Mouse (Mus musculus) adrenal gland, postnatal 10 days (tissue): Measurements from ENCODE around the gene Crybg1. TPM values are rescaled to one million over a fixed set of nuclear protein-coding genes. Genes with fewer than 3 reads are reported as not detected.

Experiments
- DNase-seq: peaks from one replicate; pipeline ENCODE4 v3.0.0; 2021; ENCODE audit warnings: mixed read lengths
- long read RNA-seq, 2 experiments: library from polyadenylated mRNA; stranded (forward); transcript quantifications; one replicate each; pipeline ENCODE4 v2.0.0; 2021
- total RNA-seq, 2 experiments: library from RNA; stranded (reverse); gene quantifications; 2 replicates each; pipeline ENCODE4 v1.2.3; 2021

The Crybg1 gene
- 1 to 10 TPM; 3.8 to 5.6 TPM for total RNA-seq
- long read RNA-seq, experiment 1, partial matches to known transcripts: 2 of 2 reads
- long read RNA-seq, experiment 1, other reads (novel, unspliced or antisense): 0 of 2 reads
- long read RNA-seq, experiment 2: 0 reads

DNA sequence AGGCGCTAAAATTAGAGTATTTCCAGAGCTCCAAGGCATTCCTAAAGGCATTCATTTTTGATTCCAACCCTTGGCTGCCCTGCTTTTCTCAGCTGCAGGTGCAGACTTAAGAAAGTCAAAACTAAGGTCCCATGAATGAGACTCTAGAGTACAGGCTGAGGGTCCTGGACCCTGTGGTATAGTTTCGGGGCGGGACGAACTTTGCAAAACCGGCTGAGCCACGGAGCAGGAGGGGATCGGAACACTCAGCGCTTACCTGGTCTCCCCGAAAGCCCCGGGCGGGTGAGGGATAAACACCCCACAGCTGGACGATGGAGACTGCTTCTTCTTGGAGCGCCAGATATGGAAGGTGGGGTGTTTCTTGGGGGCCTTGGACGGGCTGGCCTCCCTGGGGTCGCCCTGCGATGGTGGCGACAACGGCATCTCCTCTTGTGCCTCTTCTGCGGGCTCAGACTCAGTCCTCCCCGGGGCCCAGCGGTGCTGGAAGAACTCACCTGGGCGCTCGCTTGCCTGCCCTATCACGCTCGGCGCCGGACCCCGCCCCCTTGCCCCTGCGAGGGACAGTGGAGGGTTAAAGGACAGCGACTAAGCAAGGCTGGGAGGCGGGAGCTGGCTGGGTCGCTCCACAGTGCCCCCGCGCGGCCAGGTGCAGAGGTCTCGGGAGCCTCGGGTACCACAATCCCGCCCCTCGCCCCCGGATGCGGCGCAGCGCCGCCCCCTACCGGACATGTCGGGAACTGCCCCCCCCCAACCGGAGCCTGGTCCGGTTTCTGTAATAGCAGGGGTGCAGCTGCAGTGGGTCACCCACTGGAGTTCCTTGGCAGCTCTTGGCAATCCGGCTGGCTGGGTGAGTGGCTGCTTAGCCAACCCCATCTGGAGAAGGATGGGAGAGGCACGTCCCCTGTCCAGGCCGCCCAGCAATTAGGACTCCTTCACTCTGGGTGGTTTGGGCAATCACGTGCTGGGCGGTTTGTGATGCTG lies at the start of gene Crybg1:
Crybg1 (minus strand) TSS at position 517 of the 981 bp plus-strand sequence.
- peak; percentile 82 for DNase-seq

DNA sequence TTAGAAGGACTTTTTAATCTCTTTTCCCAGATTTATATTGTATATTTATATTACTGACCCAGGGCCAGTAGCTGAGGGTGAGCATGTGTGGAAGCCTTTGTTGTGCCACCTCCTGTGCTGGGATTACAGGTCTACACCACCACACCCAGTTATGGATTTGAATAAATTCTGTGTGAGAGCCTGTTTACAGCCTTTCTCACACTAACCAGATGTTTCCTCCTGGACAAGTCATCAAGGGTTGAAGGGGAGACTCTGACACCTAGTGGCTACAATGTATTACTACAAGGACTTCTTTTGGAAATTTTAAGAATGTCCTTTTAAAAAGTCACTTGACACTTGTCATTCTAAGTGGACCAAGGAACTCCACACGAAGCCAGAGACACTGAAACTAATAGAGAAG lies 28.7 kb upstream of the Crybg1 start:
- DNase-seq: no peak

DNA sequence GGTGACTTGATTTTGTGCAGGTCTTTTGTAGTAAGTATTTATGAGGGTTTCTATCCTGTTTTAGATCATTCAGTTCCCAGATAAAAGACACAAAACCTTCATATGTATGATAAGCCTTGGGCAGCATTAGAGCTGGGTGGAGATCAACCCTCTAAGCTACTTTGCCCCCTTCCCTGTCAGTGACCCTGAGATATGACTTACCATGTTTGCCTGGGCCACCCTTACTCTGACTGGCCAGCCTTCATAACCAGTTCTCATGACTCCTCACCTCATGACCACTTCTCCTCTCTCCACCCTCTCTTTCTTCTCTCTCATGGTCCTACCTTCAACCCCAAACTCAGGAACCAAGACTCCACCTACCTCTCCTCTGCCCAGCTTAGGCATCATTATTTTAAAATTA lies 27.9 kb upstream of the Crybg1 start:
- no peak for DNase-seq

DNA sequence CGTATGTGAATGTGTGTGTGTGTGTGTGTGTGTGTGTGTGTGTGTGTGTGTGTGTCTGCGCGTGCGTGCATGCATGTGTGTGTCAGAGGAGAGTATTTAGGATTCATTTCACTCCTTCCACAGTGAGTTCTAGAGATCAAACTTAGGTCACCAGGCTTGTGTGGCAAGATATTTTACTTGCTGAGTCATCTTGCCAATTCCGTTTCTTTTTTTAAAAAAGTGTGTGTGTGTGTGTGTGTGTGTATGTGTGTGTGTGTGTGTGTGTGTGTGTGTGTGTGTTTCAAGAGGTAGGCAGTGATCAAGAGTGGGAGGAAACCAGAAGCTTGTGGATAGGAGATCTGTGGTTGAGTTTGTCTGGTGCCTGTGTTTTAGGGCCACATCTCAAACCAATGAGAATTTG lies 27.5 kb upstream of the Crybg1 start:
- no peak for DNase-seq

DNA sequence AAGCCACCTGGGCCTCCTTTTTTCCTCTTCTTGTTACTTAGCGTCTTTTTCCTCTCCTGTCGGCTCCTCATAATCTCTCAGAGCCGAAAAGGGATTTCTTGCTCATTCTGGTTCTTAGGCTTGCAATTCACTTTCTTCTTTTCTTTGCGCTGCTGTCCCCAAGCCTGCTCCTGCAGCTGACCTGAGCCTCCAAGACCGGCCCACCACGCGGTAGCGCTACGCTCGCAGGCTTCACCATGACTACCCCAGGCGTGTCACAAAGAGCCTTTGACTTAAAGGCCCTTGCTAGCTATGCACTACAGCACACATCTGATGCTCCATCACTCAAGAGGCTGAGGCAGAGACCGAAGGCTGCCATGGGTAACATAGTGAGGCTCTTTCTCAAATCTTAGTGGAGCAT lies 21.5 kb upstream of the Crybg1 start:
- no peak for DNase-seq

DNA sequence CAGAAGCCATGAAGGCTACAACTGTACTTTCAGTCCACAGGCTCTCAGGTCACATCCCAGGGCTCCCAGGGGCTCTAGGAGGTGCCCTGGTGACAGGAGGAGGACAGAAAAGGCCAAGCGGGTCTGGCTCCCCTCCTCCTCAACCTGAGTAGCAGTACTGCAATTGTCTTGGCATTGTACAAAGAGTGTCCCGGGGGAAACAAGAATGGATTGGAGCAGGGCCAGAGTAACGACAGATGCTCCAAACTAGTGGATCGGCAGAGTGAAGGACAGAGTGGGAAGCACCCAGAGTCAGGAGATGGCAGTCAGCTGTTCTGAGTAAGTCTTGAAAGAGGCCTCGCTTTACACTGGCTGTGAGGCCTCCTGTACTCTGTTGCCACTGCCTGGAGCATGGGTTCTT lies 18.4 kb upstream of the Crybg1 start:
- no peak for DNase-seq

DNA sequence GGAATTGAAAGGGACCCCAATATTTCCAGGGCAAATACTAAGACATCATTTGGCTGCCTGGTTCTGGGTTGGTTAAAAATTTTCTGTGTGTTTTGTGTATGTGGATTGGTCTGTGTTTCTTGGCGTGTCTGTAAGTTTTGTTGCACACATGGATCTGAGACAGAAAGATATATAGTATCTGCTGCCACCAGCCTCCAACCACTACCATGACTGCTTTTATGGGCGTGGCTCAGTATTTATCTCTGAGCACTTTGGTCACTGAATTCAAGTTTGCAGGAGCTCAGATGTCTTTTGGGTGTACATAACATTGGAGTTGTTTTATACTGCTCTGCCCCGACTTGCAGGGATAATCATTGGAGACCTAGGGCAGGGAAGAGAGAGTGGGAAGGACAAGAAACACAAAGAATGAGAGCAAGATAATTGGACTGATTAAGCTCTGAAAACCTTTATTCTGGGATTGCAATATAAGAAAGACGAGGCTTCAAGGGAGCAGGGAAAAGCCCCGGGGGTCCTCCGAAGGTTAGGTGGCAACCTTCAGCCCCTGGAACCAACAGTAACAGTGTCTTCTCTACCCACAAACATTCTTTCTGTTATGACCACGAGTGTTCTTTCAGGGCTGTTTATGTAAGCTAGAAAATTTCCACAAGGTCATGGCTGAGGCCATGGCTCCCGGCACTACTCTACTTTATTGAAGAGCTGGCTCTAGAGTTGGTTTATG lies 15.8 kb upstream of the Crybg1 start:
- DNase-seq: no peak

DNA sequence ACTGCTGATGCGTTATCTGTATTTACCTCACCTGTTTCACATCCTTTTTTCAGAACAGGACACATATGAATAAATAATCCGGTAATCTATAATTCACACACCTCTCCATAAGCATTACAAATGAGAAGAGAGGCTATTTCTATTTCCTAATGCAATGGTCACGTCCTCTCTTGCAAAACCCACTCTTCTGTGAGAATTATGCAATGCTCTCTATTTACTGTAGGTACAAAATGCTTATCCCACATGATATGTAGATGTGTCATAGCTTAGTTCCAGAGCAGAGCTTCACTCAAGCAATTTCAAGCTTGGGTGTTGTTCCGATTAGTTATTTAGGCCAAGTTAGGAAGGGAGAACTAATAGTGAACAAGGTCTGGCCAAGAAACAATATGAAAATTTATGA lies 14.4 kb upstream of the Crybg1 start:
- no peak for DNase-seq

DNA sequence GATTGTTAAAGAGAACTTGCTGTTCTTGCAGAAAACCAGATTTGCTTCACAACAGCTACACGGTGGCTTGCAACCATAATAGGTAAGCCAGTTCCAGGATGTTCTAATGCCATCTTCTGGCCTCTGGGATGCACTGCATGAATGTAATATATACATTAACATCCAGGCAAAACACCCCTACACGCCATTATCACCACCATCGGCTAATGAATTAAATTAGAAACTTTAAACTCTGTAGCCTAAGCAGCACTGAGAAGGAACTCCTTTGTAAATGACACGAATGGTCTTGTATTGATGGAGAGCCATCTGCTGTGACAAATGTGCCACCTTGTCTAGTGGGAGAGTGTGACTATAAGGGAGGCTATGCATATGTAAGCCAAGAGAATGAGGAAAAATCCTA lies 11.5 kb upstream of the Crybg1 start:
- DNase-seq: no peak

DNA sequence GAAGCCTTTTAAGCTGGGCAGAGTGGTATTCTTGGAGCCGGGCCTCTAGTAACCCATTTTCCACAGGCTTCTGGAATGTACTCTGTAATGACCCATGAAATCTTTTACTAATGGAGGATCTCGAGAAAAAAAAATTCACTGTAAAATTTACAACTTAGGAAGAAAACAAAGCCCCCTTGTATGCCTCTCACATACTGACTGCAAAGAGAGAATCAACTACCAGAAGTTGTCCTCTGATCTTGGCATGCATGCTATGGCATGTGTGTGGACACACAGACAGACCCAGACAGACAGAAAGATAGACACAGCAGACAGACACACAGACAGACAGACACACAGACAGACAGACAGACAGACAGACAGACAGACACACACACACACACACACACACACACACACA lies 8.8 kb upstream of the Crybg1 start:
- no peak for DNase-seq

DNA sequence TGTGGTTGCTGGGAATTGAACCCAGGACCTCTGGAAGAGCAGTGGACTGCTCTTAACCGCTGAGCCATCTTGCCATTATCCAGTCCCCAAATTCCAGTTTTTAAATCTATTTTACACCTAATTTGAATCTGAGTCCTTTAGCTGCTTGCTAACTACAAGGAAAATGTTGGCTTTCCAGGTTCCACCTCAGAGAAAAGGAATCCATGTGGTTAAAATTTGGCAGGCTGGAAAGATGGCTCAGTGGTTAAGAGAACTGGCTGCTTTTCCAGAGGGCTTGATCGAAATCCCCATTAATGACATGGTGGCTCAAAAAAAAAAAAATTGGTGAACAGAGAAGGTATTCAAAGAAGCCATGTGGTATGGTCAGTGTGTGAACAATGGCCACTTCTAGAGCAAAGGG lies 1.8 kb upstream of the Crybg1 start:
- no peak for DNase-seq

DNA sequence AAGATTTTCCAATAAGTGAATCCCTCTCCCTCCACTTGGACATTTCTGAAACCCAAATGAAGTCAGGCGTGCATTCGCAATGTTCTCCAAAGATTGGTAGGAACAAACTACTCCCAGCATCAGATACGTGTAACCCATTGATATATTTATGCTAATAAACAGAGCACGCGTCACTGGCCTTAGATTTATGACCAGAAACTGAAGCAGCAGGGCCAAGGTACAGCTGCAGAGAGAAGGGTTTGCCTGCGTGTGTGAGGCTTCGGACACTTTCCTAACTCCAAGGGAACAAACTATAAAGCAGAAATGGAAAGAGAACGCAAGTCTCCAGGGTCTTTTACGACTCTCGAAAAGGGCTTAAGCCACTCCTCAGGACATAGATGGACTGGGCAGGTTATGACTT lies 5.3 kb downstream of the Crybg1 start:
- no peak for DNase-seq

DNA sequence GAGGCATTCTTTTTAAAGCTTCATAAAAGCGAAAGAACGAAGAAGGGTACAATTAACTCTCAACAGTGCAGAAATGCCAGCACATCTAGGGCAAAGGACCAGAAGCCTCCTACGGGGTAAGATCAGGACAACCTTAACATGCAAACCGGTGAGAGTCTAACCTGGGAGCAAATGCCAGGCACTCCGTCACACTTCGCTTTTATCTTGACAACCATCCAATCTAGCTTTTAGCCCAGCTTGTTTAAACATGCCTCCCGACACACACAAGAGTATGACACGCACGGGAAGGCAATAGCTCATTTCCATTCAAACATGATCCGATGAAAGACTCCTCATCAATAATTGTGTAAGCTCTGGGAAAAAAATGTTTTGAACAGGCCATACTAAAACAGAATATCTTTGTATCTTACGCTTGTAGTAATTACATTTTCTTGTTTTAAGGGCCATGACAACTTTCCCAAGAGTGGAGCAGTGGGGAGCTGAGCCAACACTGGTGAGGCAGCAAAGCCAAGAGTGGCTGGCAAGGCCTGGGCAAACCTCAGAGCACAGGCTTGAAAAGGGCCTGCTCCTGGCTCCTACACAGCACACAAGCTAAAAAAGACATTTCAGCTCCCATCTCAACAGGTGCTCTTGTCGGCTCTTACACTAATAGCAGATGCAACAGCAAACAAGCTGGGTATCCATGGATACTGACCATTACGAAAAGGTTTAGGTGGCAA lies 10.4 kb downstream of the Crybg1 start:
- peak; percentile 41 for DNase-seq

DNA sequence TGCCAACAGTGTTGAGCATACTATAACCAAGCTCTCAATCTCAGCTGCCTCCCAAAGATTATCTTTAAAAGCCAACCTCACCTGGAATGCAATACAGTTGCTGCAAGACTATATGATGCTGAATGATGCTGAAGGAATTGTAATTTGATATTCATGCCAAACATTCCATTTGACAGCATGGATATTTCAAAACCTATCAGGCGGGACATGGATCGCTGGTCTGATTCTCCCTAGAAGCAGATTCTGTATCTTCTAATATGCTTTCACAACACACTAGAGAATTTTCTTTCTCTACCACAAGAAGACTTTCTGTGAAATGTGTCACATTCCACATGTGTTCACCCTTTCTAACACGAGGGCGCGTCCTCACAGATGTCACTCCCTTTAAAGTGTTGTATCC lies 22.6 kb downstream of the Crybg1 start:
- no peak for DNase-seq

DNA sequence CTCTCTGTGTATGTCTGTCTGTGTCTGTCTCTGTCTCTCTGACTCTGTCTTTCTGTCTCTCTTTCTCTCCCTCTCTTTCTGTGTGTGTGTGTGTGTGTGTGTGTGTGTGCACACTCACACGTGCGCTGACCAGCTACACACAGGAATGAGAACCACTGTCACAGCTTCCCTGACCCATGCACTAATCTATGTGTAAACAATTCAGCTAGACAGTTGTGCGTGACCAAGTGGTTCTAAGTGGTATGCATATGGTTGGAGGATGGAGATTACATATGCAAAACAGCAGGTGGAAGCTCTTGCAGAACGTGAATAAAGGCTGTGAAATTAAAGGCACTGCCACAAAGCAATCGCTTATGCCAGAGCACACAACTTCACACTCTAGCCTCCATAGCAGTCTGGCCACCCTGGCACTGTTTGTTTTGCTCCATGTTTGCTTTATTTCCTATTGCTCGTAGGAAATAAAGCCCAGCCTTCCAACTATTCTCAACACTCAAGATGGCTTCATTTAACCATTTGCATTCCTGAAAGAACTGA lies 24.2 kb downstream of the Crybg1 start:
- no peak for DNase-seq

DNA sequence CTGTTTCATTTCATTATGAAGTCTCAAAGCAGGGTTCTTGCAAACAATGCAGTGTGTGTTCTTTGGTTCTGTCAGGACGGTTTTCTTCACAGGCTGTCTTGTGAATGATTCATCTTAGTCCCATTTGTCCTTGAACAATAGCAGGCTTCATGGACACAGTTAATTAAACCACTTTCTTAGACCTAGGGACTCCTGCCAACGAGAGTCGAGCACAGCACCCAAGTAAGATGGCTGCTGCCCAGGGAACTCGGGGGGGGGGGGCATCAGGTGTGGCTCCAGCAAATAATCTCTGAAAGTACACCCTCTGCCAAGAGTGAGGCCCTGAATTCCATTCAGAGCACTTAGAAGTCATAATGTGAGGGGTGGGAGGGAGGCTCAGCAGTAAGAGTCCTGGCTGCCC lies 30.0 kb downstream of the Crybg1 start:
- DNase-seq: no peak

DNA sequence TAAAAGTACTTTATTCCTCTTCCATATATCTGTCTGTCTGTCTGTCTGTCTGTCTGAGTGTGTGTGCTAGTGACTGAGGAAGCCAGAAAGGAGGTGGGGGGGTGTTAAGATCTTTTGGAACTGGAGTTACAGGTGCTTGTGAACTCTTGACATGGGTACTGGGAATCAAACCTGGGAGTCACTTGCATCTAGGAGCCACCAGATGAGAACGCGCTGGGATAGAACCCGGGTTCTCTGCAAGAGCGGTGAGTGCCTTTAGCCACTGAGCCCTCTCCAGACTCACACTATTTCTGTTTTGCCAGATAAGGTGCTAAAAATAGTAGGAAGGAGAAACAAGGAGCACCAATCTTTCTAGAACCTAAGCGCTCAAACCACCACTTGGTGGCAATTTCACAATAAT lies 31.9 kb downstream of the Crybg1 start:
- DNase-seq: no peak

DNA sequence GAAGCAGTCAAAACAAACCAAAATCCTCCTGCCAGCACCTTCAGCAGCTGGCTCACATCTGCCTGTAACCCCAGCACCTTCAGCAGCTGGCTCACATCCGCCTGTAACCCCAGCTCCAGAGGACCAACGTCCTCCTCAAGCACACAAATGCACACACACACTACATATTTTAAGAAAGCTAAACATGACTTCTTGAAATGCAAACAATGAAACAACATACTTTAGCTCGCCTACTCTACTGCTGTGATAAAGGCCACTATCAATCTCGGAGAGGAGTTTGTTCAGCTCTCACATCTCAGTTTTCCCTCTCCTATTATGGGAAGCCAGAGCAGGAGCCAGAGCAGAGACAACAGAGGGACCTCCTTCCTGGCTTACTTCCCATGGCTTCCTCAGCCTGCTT lies 34.0 kb downstream of the Crybg1 start:
- no peak for DNase-seq

DNA sequence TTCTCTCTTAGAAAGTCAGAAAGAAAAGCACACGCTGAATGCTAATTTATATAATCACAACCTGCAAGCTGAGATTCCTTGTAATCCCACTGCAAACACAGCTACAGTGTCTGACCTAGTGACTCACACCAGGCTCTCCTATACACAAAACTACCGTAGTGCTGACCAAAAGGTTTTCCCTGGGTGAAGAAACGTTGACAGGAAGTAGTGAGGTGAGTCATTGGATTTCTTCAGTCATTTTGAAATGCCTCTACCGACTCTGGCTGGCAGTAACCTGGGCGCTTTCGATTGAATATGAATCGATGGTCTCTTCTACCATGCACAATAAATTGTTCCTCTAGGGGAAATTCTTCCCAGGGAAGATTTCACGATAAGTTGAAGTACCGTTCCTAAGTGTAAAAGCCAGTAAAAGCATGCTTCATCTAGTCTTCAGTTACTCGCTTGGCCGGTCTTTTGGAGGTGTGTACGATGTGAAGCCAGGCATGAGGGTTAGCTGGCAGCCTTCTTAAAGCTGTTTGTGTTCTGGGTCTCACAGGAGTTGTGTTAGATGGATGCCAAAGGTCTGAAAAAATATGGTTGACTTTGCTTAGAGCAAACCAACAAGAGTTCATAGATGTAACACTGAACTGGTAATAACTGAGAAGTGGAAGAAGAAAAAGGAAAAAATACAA lies 36.5 kb downstream of the Crybg1 start:
- no peak for DNase-seq

DNA sequence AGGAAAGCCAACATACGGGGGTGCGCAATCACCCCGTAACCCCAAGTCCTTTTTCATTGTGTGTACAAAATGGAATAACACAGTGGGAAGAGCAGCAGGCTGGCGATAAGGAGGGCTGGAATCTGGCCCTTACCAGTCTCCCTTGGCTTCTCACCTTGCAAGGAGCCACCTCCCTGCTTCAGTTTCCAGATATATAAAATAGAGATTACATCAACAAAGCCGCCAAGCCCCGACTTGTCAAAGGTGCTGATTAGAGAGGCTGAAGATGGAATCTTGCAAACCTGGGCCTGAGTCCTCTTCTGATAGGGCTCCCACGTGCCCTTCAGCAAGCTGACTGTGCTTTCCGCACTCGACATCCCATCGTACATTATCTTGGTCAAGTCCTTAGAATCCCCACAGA lies 37.5 kb downstream of the Crybg1 start:
- DNase-seq: no peak

DNA sequence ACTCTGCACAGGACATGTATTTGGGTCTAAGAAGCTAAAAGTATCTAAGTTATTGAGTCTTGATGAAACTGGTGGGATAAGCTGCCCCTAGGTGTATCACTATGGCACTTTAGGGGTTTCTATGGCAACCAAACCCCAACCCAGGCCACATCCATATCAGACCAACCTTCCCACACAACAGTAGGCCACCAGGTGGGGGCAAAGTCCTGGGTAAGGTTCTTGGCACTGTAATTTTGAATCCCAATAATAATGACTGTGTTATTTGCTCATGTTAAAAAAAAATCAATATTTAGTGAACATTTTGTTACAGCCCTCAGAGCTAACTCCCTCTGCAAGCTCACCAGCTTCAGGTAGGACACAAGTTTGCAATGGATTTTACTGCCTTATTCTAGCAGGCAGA lies 38.2 kb downstream of the Crybg1 start:
- DNase-seq: no peak

DNA sequence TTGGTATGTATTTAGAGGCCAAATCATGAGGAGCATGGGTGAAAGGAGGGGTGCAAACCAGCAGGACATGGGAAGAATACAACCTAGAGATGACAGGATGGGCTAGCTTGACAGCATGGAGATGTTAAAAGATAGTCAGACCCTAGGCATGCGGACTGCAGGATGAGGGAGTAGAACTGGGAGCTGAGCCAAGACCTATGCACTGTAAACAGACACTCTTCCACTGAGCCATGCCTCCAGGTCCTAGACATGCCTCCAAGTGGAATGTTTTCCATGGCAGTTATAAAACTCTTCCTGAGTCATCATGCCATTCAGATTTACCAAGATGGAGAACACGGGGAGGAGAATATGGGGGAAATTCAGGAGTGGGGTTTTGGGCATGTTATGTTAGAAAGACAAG lies 53.9 kb downstream of the Crybg1 start:
- DNase-seq: no peak
